Mouse (Mus musculus): ENCODE measurements at regions not wholly inside any gene's neighbourhood (a gene's known extent, or its start where the extent isn't known, plus 50 kb on each side); places are given as distances from the start of the nearest gene placed in this dataset.

DNA sequence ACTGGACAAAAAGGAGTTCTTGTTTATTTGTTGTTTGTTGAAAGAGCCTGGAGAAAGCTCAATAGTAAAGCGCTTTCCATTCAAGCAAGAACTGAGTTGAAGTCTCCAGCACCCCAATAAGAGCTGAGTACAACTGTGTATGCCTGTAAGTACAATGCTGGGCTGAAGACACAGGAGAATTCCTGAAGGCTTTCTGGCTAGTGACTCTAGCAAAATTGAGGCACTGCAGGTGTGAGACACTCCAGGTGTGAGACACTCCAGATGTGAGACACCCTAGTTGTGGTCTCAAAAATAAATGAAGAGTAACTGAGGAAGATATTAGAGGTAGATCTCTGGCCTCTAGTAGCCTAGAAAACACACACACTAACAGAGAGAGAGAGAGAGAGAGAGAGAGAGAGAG, 682.5 kb downstream of the Kcnj2 start:
- Histone ChIP-seq H3K27ac (replicated peaks; ENCODE audit: insufficient read depth, low read depth, low read length) (no peak overlapping the region), H3K79me2 (ENCODE audit: control insufficient read depth, insufficient read depth, low read length) (no peaks in the 10 kb centered on the region), H3K9ac (ENCODE audit: low read depth, low read length) (no peak overlapping the region), H3K27me3 (ENCODE audit: control insufficient read depth, insufficient read depth, low read length) (no peaks in the 10 kb centered on the region), H3K4me3 (ENCODE audit: insufficient read depth, low read depth, low read length) (no peak overlapping the region), H3K36me3 (ENCODE audit: control insufficient read depth, insufficient read depth, low read length) (no peaks in the 10 kb centered on the region), H3K4me1 (ENCODE audit: control insufficient read depth, insufficient read depth, low read length) (no peaks in the 10 kb centered on the region)
- no peak for DNase-seq (ENCODE audit: extremely low read depth, low read depth, low spot score)
- WGBS = 96% methylated on average over 1 of the region's 1 CpGs
- TF ChIP-seq POLR2A (IDR thresholded peaks at IDR 0.05; ENCODE audit: extremely low read depth, insufficient read depth, low read length) (no peak), CTCF (IDR thresholded peaks at IDR 0.05; ENCODE audit: low read depth, low read length) (no peak)

GRCm38 (mm10) chr11:111754735-111755134, 688.8 kb downstream of the Kcnj2 start:
- H3K9ac ChIP-seq (ENCODE audit: low read depth, low read length) = no peak overlapping the region
- no peaks in the 10 kb centered on the region for H3K36me3 ChIP-seq (ENCODE audit: control insufficient read depth, insufficient read depth, low read length)
- no peak overlapping the region for H3K27ac ChIP-seq (replicated peaks; ENCODE audit: insufficient read depth, low read depth, low read length)
- H3K4me1 ChIP-seq (ENCODE audit: control insufficient read depth, insufficient read depth, low read length) = no peaks in the 10 kb centered on the region
- no peaks in the 10 kb centered on the region for H3K79me2 ChIP-seq (ENCODE audit: control insufficient read depth, insufficient read depth, low read length)
- H3K4me3 ChIP-seq (ENCODE audit: insufficient read depth, low read depth, low read length) = no peak overlapping the region
- no peak for DNase-seq (ENCODE audit: extremely low read depth, low read depth, low spot score)
- TF ChIP-seq CTCF (IDR thresholded peaks at IDR 0.05; ENCODE audit: low read depth, low read length) = no peak
- no peak for TF ChIP-seq POLR2A (IDR thresholded peaks at IDR 0.05; ENCODE audit: extremely low read depth, insufficient read depth, low read length)
- no peaks in the 10 kb centered on the region for H3K27me3 ChIP-seq (ENCODE audit: control insufficient read depth, insufficient read depth, low read length)
- WGBS = 80% methylated on average over 2 of the region's 2 CpGs

- H3K4me3 ChIP-seq (ENCODE audit: insufficient read depth, low read depth, low read length) = no peak overlapping the region
- H3K27ac ChIP-seq (replicated peaks; ENCODE audit: insufficient read depth, low read depth, low read length) = no peak overlapping the region
- no peaks in the 10 kb centered on the region for H3K79me2 ChIP-seq (ENCODE audit: control insufficient read depth, insufficient read depth, low read length)
- TF ChIP-seq CTCF (IDR thresholded peaks at IDR 0.05; ENCODE audit: low read depth, low read length) (no peak), POLR2A (IDR thresholded peaks at IDR 0.05; ENCODE audit: extremely low read depth, insufficient read depth, low read length) (no peak)
- no peak for DNase-seq (ENCODE audit: extremely low read depth, low read depth, low spot score)
- H3K4me1 ChIP-seq (ENCODE audit: control insufficient read depth, insufficient read depth, low read length) = no peaks in the 10 kb centered on the region
- H3K9ac ChIP-seq (ENCODE audit: low read depth, low read length) = no peak overlapping the region
- 89% methylated on average over 3 of the region's 3 CpGs for WGBS
- H3K27me3 ChIP-seq (ENCODE audit: control insufficient read depth, insufficient read depth, low read length) = no peaks in the 10 kb centered on the region
- no peaks in the 10 kb centered on the region for H3K36me3 ChIP-seq (ENCODE audit: control insufficient read depth, insufficient read depth, low read length)
Measured at GRCm38 (mm10) chr11:111763081-111763480, 697.1 kb downstream of the Kcnj2 start.

DNA sequence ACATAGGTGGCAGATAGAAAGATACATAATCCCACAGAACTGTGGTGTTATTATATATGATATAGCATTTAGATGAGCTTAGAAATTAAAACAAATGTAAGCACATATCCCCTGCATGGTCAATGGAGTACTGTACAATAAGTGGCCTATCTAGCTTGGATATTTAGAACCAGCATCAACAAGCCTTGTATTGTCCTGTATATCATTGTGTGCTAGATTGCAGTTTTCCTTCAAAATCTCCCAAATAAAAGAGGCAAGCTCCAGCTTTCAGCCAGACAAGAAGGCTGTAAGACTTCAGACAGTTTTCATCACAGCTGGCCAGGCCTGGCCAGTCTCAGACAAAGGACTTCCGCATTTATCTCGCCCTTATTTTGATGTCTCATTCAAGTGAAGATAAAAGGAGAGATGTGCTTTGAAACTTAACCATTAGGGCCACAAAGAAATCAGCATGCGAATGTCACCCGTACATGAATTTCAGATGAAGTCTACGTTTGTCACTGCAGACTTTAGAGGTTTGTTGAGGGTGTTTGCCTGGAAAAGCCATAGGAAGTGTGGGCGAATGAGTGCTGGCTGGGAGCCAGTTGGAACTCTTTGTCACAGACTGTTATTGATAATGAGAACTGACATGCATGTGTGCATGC, 700.5 kb downstream of the Kcnj2 start:
- DNase-seq (ENCODE audit: extremely low read depth, low read depth, low spot score) = no peak
- no peaks in the 10 kb centered on the region for H3K79me2 ChIP-seq (ENCODE audit: control insufficient read depth, insufficient read depth, low read length)
- 66% methylated on average over 6 of the region's 6 CpGs for WGBS
- H3K36me3 ChIP-seq (ENCODE audit: control insufficient read depth, insufficient read depth, low read length) = no peaks in the 10 kb centered on the region
- H3K4me1 ChIP-seq (ENCODE audit: control insufficient read depth, insufficient read depth, low read length) = no peaks in the 10 kb centered on the region
- H3K27me3 ChIP-seq (ENCODE audit: control insufficient read depth, insufficient read depth, low read length) = no peaks in the 10 kb centered on the region
- TF ChIP-seq POLR2A (IDR thresholded peaks at IDR 0.05; ENCODE audit: extremely low read depth, insufficient read depth, low read length) = no peak
- TF ChIP-seq CTCF (IDR thresholded peaks at IDR 0.05; ENCODE audit: low read depth, low read length) = no peak
- no peak overlapping the region for H3K4me3 ChIP-seq (ENCODE audit: insufficient read depth, low read depth, low read length)
- no peak overlapping the region for H3K9ac ChIP-seq (ENCODE audit: low read depth, low read length)
- no peak overlapping the region for H3K27ac ChIP-seq (replicated peaks; ENCODE audit: insufficient read depth, low read depth, low read length)

DNA sequence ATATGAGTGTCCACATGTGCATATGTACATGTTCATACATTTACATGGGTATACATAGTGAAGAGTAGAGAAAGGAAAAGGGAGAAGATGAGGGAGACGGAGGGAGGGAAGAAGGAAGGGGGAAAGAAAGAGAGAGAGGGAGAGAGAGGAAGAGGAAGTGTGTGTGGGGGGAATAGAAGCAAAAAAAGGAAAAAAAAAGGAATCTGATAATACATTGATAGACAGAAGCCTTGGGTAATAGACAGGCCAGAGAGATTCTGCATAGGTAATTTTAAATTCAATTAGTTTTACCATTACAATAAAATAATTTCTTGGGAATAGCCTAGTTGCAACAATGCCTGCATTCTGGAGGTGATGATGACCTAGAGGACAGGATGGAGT, 701.0 kb downstream of the Kcnj2 start:
- no peak overlapping the region for H3K4me3 ChIP-seq (ENCODE audit: insufficient read depth, low read depth, low read length)
- H3K36me3 ChIP-seq (ENCODE audit: control insufficient read depth, insufficient read depth, low read length) = no peaks in the 10 kb centered on the region
- TF ChIP-seq CTCF (IDR thresholded peaks at IDR 0.05; ENCODE audit: low read depth, low read length) (no peak), POLR2A (IDR thresholded peaks at IDR 0.05; ENCODE audit: extremely low read depth, insufficient read depth, low read length) (no peak)
- no peaks in the 10 kb centered on the region for H3K79me2 ChIP-seq (ENCODE audit: control insufficient read depth, insufficient read depth, low read length)
- no peak for DNase-seq (ENCODE audit: extremely low read depth, low read depth, low spot score)
- 97% methylated on average over 1 of the region's 1 CpGs for WGBS
- H3K9ac ChIP-seq (ENCODE audit: low read depth, low read length) = no peak overlapping the region
- no peaks in the 10 kb centered on the region for H3K4me1 ChIP-seq (ENCODE audit: control insufficient read depth, insufficient read depth, low read length)
- no peaks in the 10 kb centered on the region for H3K27me3 ChIP-seq (ENCODE audit: control insufficient read depth, insufficient read depth, low read length)
- H3K27ac ChIP-seq (replicated peaks; ENCODE audit: insufficient read depth, low read depth, low read length) = no peak overlapping the region

GRCm38 (mm10) chr11:111774108-111774679, 708.2 kb downstream of the Kcnj2 start:
- TF ChIP-seq CTCF (IDR thresholded peaks at IDR 0.05; ENCODE audit: low read depth, low read length) = no peak
- no peak for TF ChIP-seq POLR2A (IDR thresholded peaks at IDR 0.05; ENCODE audit: extremely low read depth, insufficient read depth, low read length)
- Histone ChIP-seq H3K36me3 (ENCODE audit: control insufficient read depth, insufficient read depth, low read length) (no peaks in the 10 kb centered on the region), H3K9ac (ENCODE audit: low read depth, low read length) (no peak overlapping the region), H3K4me3 (ENCODE audit: insufficient read depth, low read depth, low read length) (no peak overlapping the region), H3K27me3 (ENCODE audit: control insufficient read depth, insufficient read depth, low read length) (no peaks in the 10 kb centered on the region), H3K79me2 (ENCODE audit: control insufficient read depth, insufficient read depth, low read length) (no peaks in the 10 kb centered on the region), H3K27ac (replicated peaks; ENCODE audit: insufficient read depth, low read depth, low read length) (no peak overlapping the region), H3K4me1 (ENCODE audit: control insufficient read depth, insufficient read depth, low read length) (no peaks in the 10 kb centered on the region)
- 64% methylated on average over 2 of the region's 2 CpGs for WGBS
- no peak for DNase-seq (ENCODE audit: extremely low read depth, low read depth, low spot score)
